Mouse (Mus musculus): Measurements from ENCODE around the gene Ahnak2.
"Not testable (repeated sequence)": the region's sequence is repeated elsewhere in the genome, so short reads cannot be mapped to it uniquely, and the experiment has no call there.

Gene Ahnak2

GRCm38 (mm10) chr12:112801864-112802846 is at the start of gene Ahnak2:
TSS of gene Ahnak2 (minus strand) at chr12:112802657.
- DNase-seq (ENCODE audit: extremely low read depth, insufficient read length, low spot score), result no peak

- DNase-seq (ENCODE audit: extremely low read depth, insufficient read length, low spot score), result peak; percentile 44
Observed at GRCm38 (mm10) chr12:112851116-112851515, 48.7 kb upstream of the Ahnak2 start.

- DNase-seq (ENCODE audit: extremely low read depth, insufficient read length, low spot score), result no peak
Observed at GRCm38 (mm10) chr12:112850344-112850743, 47.9 kb upstream of the Ahnak2 start.

- DNase-seq (ENCODE audit: extremely low read depth, insufficient read length, low spot score), result peak; percentile 47
Observed at GRCm38 (mm10) chr12:112849235-112850022, 47.0 kb upstream of the Ahnak2 start.

GRCm38 (mm10) chr12:112847880-112848279 is 45.4 kb upstream of the Ahnak2 start:
- DNase-seq (ENCODE audit: extremely low read depth, insufficient read length, low spot score), result no peak

GRCm38 (mm10) chr12:112843803-112844202 is 41.3 kb upstream of the Ahnak2 start:
- DNase-seq (ENCODE audit: extremely low read depth, insufficient read length, low spot score), result no peak

GRCm38 (mm10) chr12:112842128-112842527 is 39.7 kb upstream of the Ahnak2 start:
- not testable (repeated sequence) for DNase-seq (ENCODE audit: extremely low read depth, insufficient read length, low spot score)

- not testable (repeated sequence) for DNase-seq (ENCODE audit: extremely low read depth, insufficient read length, low spot score)
Observed at GRCm38 (mm10) chr12:112841338-112841892, 39.0 kb upstream of the Ahnak2 start.

- no peak for DNase-seq (ENCODE audit: extremely low read depth, insufficient read length, low spot score)
Observed at GRCm38 (mm10) chr12:112840209-112841086, 38.0 kb upstream of the Ahnak2 start.

GRCm38 (mm10) chr12:112835046-112835445 is 32.6 kb upstream of the Ahnak2 start:
- no peak for DNase-seq (ENCODE audit: extremely low read depth, insufficient read length, low spot score)

- DNase-seq (ENCODE audit: extremely low read depth, insufficient read length, low spot score), result no peak
Observed at GRCm38 (mm10) chr12:112833527-112833926, 31.1 kb upstream of the Ahnak2 start.

- no peak for DNase-seq (ENCODE audit: extremely low read depth, insufficient read length, low spot score)
Observed at GRCm38 (mm10) chr12:112832411-112832810, 30.0 kb upstream of the Ahnak2 start.

GRCm38 (mm10) chr12:112830570-112830969 is 28.1 kb upstream of the Ahnak2 start:
- no peak for DNase-seq (ENCODE audit: extremely low read depth, insufficient read length, low spot score)

GRCm38 (mm10) chr12:112830141-112830540 is 27.7 kb upstream of the Ahnak2 start:
- no peak for DNase-seq (ENCODE audit: extremely low read depth, insufficient read length, low spot score)

GRCm38 (mm10) chr12:112829244-112829864 is 26.9 kb upstream of the Ahnak2 start, which contains the start of gene Cdca4:
TSS of gene Cdca4 (minus strand) at chr12:112829423.
- DNase-seq (ENCODE audit: extremely low read depth, insufficient read length, low spot score), result peak; percentile 97

GRCm38 (mm10) chr12:112828501-112829243 is 26.2 kb upstream of the Ahnak2 start:
- no peak for DNase-seq (ENCODE audit: extremely low read depth, insufficient read length, low spot score)

- DNase-seq (ENCODE audit: extremely low read depth, insufficient read length, low spot score), result no peak
Observed at GRCm38 (mm10) chr12:112825901-112826300, 23.4 kb upstream of the Ahnak2 start.

GRCm38 (mm10) chr12:112823221-112823620 is 20.8 kb upstream of the Ahnak2 start:
- DNase-seq (ENCODE audit: extremely low read depth, insufficient read length, low spot score), result no peak

- no peak for DNase-seq (ENCODE audit: extremely low read depth, insufficient read length, low spot score)
Observed at GRCm38 (mm10) chr12:112822676-112823075, 20.2 kb upstream of the Ahnak2 start.
